Mouse (Mus musculus): ENCODE measurements around the gene Cldn14.

- TF ChIP-seq MXI1 (IDR thresholded peaks at IDR 0.05; ENCODE audit: low read depth, low read length): no peak
- no peak for TF ChIP-seq POLR2A (IDR thresholded peaks at IDR 0.05; ENCODE audit: control insufficient read depth in 1 of 2, insufficient read depth in 1 of 2, low read depth in 1 of 2, low read length in 2 of 2, poor library complexity in 1 of 2)
- TF ChIP-seq CTCF (IDR thresholded peaks at IDR 0.05 in 2 of 3, conservative IDR thresholded peaks at IDR 0.05 in 1 of 3; ENCODE audit: control insufficient read depth in 1 of 3, insufficient read depth in 1 of 3, low read depth in 2 of 3, low read length in 3 of 3, poor library complexity in 1 of 3, severe bottlenecking in 1 of 3): no peak
- TF ChIP-seq ZNF384 (IDR thresholded peaks at IDR 0.05; ENCODE audit: low read depth, low read length): no peak
Observed at GRCm38 (mm10) chr16:93893285-93893684, 115.4 kb downstream of the Cldn14 start.

Measured in MEL (cell line).